Mouse (Mus musculus): ENCODE data around the gene Ptges3l. TPM values are rescaled to one million over a fixed set of nuclear protein-coding genes. Genes with fewer than 3 reads are reported as not detected.
"Not testable (repeated sequence)": the region's sequence is repeated elsewhere in the genome, so short reads cannot be mapped to it uniquely, and the experiment has no call there.

The Ptges3l gene
- total RNA-seq (2014; rRNA removed) (0.62 and 1.8 TPM in 2 replicates), polyA plus RNA-seq (2015; fragmentation: Nextera tagmentation; extraction: Ambion mirVana) (1.2 and 2.4 TPM in 2 replicates)

- peak; percentile 70 for TF ChIP-seq CTCF (IDR thresholded peaks at IDR 0.05; ENCODE audit: low read depth)
- peak within 1 kb of the TSS; percentile 74 for H3K4me3 ChIP-seq (ENCODE audit: low read depth, low read length)
- peaks cover 9% of the 10 kb centered on the region for H3K36me3 ChIP-seq (ENCODE audit: insufficient read depth)
- WGBS: 1% methylated on average over 77 of the region's 81 CpGs
- ATAC-seq (peak; percentile 97), DNase-seq (peak; percentile 98)
- H3K27me3 ChIP-seq (ENCODE audit: insufficient read depth, low read length): no peaks in the 10 kb centered on the region
- H3K9ac ChIP-seq: peak within 1 kb of the TSS; percentile 75
- H3K9me3 ChIP-seq (ENCODE audit: low read length): no peaks in the 10 kb centered on the region
- peak within 1 kb of the TSS; percentile 75 for H3K27ac ChIP-seq (ENCODE audit: low read depth, low read length)
- H3K4me1 ChIP-seq (ENCODE audit: insufficient read depth): peaks cover 13% of the 10 kb centered on the region
- peak within 1 kb of the TSS; percentile 76 for H3K4me2 ChIP-seq (ENCODE audit: low read depth)
These were observed at the start of gene Ptges3l, which contains the start of gene Rundc1 for GRCm38 (mm10) chr11:101424925-101425813. Ptges3l (minus strand) TSS chr11:101425333. Rundc1 (plus strand) TSS chr11:101425085.

- ATAC-seq (no peak), DNase-seq (no peak)
- Histone ChIP-seq H3K9me3 (ENCODE audit: low read length) (no peaks in the 10 kb centered on the region), H3K27me3 (ENCODE audit: insufficient read depth, low read length) (no peaks in the 10 kb centered on the region), H3K9ac (no peak overlapping the region), H3K27ac (ENCODE audit: low read depth, low read length) (no peak overlapping the region), H3K4me3 (ENCODE audit: low read depth, low read length) (no peak overlapping the region), H3K36me3 (ENCODE audit: insufficient read depth) (peaks cover 16% of the 10 kb centered on the region), H3K4me1 (ENCODE audit: insufficient read depth) (peaks cover 8% of the 10 kb centered on the region; the same call in 1 of the 2 replicates), H3K4me2 (ENCODE audit: low read depth) (no peak overlapping the region)
- no peak for TF ChIP-seq CTCF (IDR thresholded peaks at IDR 0.05; ENCODE audit: low read depth)
- WGBS: 50% methylated on average over 5 of the region's 5 CpGs
These were observed 49.2 kb upstream of the Ptges3l start for GRCm38 (mm10) chr11:101474298-101474697.

- 79% methylated on average over 1 of the region's 1 CpGs for WGBS
- ATAC-seq; H3K4me1 ChIP-seq (ENCODE audit: insufficient read depth); H3K27ac ChIP-seq (ENCODE audit: low read depth, low read length); DNase-seq; H3K4me3 ChIP-seq (ENCODE audit: low read depth, low read length); H3K27me3 ChIP-seq (ENCODE audit: insufficient read depth, low read length); H3K9ac ChIP-seq; H3K4me2 ChIP-seq (ENCODE audit: low read depth); H3K9me3 ChIP-seq (ENCODE audit: low read length): not testable (repeated sequence)
- H3K36me3 ChIP-seq (ENCODE audit: insufficient read depth): peaks cover 16% of the 10 kb centered on the region
These were observed 48.6 kb upstream of the Ptges3l start for GRCm38 (mm10) chr11:101473686-101474085.

- WGBS: 57% methylated on average over 7 of the region's 7 CpGs
- H3K27ac ChIP-seq (ENCODE audit: low read depth, low read length): no peak overlapping the region
These were observed 47.2 kb upstream of the Ptges3l start for GRCm38 (mm10) chr11:101472336-101472735.

GRCm38 (mm10) chr11:101471926-101472325 lies 46.8 kb upstream of the Ptges3l start:
- no peak for TF ChIP-seq CTCF (IDR thresholded peaks at IDR 0.05; ENCODE audit: low read depth)
- no peak overlapping the region for H3K4me3 ChIP-seq (ENCODE audit: low read depth, low read length)
- 60% methylated on average over 3 of the region's 3 CpGs for WGBS
- H3K36me3 ChIP-seq (ENCODE audit: insufficient read depth): peaks cover 16% of the 10 kb centered on the region
- H3K27ac ChIP-seq (ENCODE audit: low read depth, low read length): no peak overlapping the region
- no peaks in the 10 kb centered on the region for H3K4me1 ChIP-seq (ENCODE audit: insufficient read depth)
- H3K27me3 ChIP-seq (ENCODE audit: insufficient read depth, low read length): no peaks in the 10 kb centered on the region
- no peak for DNase-seq
- H3K9me3 ChIP-seq (ENCODE audit: low read length): no peaks in the 10 kb centered on the region
- H3K9ac ChIP-seq: no peak overlapping the region
- ATAC-seq: no peak
- H3K4me2 ChIP-seq (ENCODE audit: low read depth): no peak overlapping the region

More at GRCm38 (mm10) chr11:101472336-101472735, 47.2 kb upstream of the Ptges3l start:
- ATAC-seq: no peak
- H3K27me3 ChIP-seq (ENCODE audit: insufficient read depth, low read length): no peaks in the 10 kb centered on the region
- no peaks in the 10 kb centered on the region for H3K9me3 ChIP-seq (ENCODE audit: low read length)
- no peak for DNase-seq
- no peak overlapping the region for H3K9ac ChIP-seq
- H3K36me3 ChIP-seq (ENCODE audit: insufficient read depth): peaks cover 16% of the 10 kb centered on the region
- H3K4me1 ChIP-seq (ENCODE audit: insufficient read depth): peaks cover 3% of the 10 kb centered on the region; the same call in 1 of the 2 replicates
- H3K4me2 ChIP-seq (ENCODE audit: low read depth): no peak overlapping the region
- TF ChIP-seq CTCF (IDR thresholded peaks at IDR 0.05; ENCODE audit: low read depth): no peak
- H3K4me3 ChIP-seq (ENCODE audit: low read depth, low read length): no peak overlapping the region

- H3K4me3 ChIP-seq (ENCODE audit: low read depth, low read length): no peak overlapping the region
- ATAC-seq: no peak
- no peak overlapping the region for H3K27ac ChIP-seq (ENCODE audit: low read depth, low read length)
- H3K36me3 ChIP-seq (ENCODE audit: insufficient read depth): peaks cover 16% of the 10 kb centered on the region
- no peaks in the 10 kb centered on the region for H3K4me1 ChIP-seq (ENCODE audit: insufficient read depth)
- 15% methylated on average over 7 of the region's 7 CpGs for WGBS
- no peak for DNase-seq
- H3K9me3 ChIP-seq (ENCODE audit: low read length): no peaks in the 10 kb centered on the region
- no peak overlapping the region for H3K4me2 ChIP-seq (ENCODE audit: low read depth)
- no peak overlapping the region for H3K9ac ChIP-seq
- TF ChIP-seq CTCF (IDR thresholded peaks at IDR 0.05; ENCODE audit: low read depth): no peak
- H3K27me3 ChIP-seq (ENCODE audit: insufficient read depth, low read length): no peaks in the 10 kb centered on the region
These were observed 45.1 kb upstream of the Ptges3l start for GRCm38 (mm10) chr11:101470206-101470605.

GRCm38 (mm10) chr11:101469155-101469554 lies 44.0 kb upstream of the Ptges3l start:
- Histone ChIP-seq H3K4me2 (ENCODE audit: low read depth) (peak overlapping the region; percentile 85), H3K9ac (no peak overlapping the region), H3K9me3 (ENCODE audit: low read length) (no peaks in the 10 kb centered on the region), H3K27ac (ENCODE audit: low read depth, low read length) (no peak overlapping the region), H3K36me3 (ENCODE audit: insufficient read depth) (peaks cover 16% of the 10 kb centered on the region), H3K4me1 (ENCODE audit: insufficient read depth) (peaks cover 7% of the 10 kb centered on the region), H3K27me3 (ENCODE audit: insufficient read depth, low read length) (no peaks in the 10 kb centered on the region), H3K4me3 (ENCODE audit: low read depth, low read length) (peak overlapping the region; percentile 70)
- TF ChIP-seq CTCF (IDR thresholded peaks at IDR 0.05; ENCODE audit: low read depth): no peak
- ATAC-seq (no peak), DNase-seq (no peak)
- WGBS: 62% methylated on average over 4 of the region's 4 CpGs
